Mouse (Mus musculus) liver, embryonic 11.5 days (tissue): Measurements from ENCODE around the gene Dcun1d3. TPM values are rescaled to one million over a fixed set of nuclear protein-coding genes. Genes with fewer than 3 reads are reported as not detected.

ENCODE experiments used
- ATAC-seq: fragments of 200-750 bp; cut with Nextera tagmentation; replicated peaks from 2 replicates; pipeline ENCODE4 v1.8.0; 2017; ENCODE audit warnings: moderate number of reproducible peaks, mild to moderate bottlenecking, moderate TSS enrichment, moderate library complexity; ENCODE audit not compliant: low FRiP score
- DNase-seq: peaks from one replicate; pipeline ENCODE4 v3.0.0-alpha.2; 2017; ENCODE audit warnings: low spot score
- H3K27ac ChIP-seq: fragments of 300-500 bp; sonication (generic); 2 replicates; pipeline ENCODE4 v1.5.1; 2014; ENCODE audit warnings: mild to moderate bottlenecking, low read depth, low read length, control low read depth
- H3K27me3 ChIP-seq: fragments of 300-500 bp; sonication (generic); replicated peaks from 2 replicates; pipeline ENCODE4 v1.6.1; 2014; ENCODE audit warnings: low read length, mixed read lengths; ENCODE audit not compliant: control insufficient read depth, insufficient read depth
- H3K36me3 ChIP-seq: fragments of 300-500 bp; sonication (generic); 2 replicates; pipeline ENCODE4 v1.6.1; 2014; ENCODE audit warnings: mild to moderate bottlenecking, low read length, moderate library complexity, mixed read lengths; ENCODE audit not compliant: control insufficient read depth, insufficient read depth
- H3K4me1 ChIP-seq: fragments of 300-500 bp; sonication (generic); replicated peaks from 2 replicates; pipeline ENCODE4 v1.6.1; 2014; ENCODE audit warnings: low read length, mixed read lengths; ENCODE audit not compliant: control insufficient read depth, insufficient read depth
- H3K4me2 ChIP-seq: fragments of 300-500 bp; sonication (generic); 2 replicates; pipeline ENCODE4 v1.6.1; 2014; ENCODE audit warnings: mild to moderate bottlenecking, control low read depth, moderate library complexity
- H3K4me3 ChIP-seq: fragments of 300-500 bp; sonication (generic); 2 replicates; pipeline ENCODE4 v1.5.1; 2014; ENCODE audit warnings: low read depth, low read length, control low read depth
- H3K9ac ChIP-seq: fragments of 300-500 bp; sonication (generic); 2 replicates; pipeline ENCODE4 v1.6.1; 2014; ENCODE audit warnings: low read depth, low read length, control low read depth
- H3K9me3 ChIP-seq: fragments of 300-500 bp; sonication (generic); 2 replicates; pipeline ENCODE4 v1.6.1; 2016; ENCODE audit warnings: low read length, inconsistent platforms, mixed read lengths; ENCODE audit not compliant: control insufficient read depth
- WGBS: fragments of 180-500 bp; shearing (Covaris S2); extraction: QIAGEN DNeasy Blood & Tissue Kit; methylation state at CpG from one replicate; pipeline ENCODE4 v1.1.7; 2014; 5-methylcytosine and 5-hydroxymethylcytosine counted together
- polyA plus RNA-seq: library from polyadenylated mRNA; unstranded; fragments of >200 nt; fragmentation: Nextera tagmentation; extraction: Ambion mirVana; gene quantifications from 2 replicates; pipeline ENCODE4 v1.2.1, GENCODE M21; 2014

Dcun1d3 gene
- polyA plus RNA-seq, 1 experiment from 2014 or later: 3.4 TPM

DNA sequence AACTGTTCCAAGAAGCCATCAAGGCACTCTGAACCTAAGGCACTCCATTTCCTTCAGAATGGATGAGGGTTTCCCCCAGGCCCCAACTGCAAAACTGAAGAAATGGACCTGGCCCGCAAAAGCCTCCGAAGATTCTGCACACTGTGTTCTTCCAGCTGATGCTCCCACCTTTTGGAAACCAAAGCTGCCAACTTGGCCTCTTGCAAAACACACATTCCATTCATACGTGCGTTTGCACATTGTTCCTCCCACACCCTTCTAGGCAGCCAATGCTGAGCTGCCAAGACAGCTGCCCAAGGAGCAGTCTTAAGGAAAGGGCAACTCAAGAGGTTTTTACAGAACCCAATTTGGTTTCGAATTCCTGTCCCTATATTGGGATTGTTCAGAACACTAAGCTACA is 45.4 kb downstream of the Dcun1d3 start:
- H3K9ac ChIP-seq: no peak overlapping the region
- no peaks in the 10 kb centered on the region for H3K9me3 ChIP-seq
- no peak for ATAC-seq
- peaks cover 3% of the 10 kb centered on the region; the same call in 1 of the 2 replicates for H3K36me3 ChIP-seq
- H3K27me3 ChIP-seq: no peaks in the 10 kb centered on the region
- WGBS: 87% methylated on average over 5 of the region's 5 CpGs
- no peak overlapping the region for H3K4me2 ChIP-seq
- no peak overlapping the region for H3K27ac ChIP-seq
- no peak overlapping the region for H3K4me3 ChIP-seq
- DNase-seq: no peak
- no peaks in the 10 kb centered on the region for H3K4me1 ChIP-seq

DNA sequence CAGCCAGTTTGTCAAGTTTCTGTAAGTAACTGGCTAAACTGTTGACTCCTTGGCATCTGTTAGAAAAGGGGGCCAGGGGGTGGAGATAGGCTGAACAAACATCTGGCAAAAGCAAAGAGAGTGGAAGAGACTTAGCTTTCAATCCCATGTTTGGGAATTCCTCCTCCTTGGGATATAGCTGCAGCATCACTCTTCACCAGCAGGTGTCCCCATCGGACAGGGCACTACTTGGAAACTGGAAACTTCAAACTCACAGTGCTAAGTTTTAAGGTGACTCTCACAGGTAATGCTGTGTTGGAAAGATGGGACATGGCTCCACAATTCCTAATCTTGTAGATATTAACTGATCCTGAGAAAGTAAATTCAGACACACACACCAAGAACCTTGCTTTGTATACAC is 47.0 kb downstream of the Dcun1d3 start:
- Histone ChIP-seq H3K9ac (no peak overlapping the region), H3K4me1 (no peaks in the 10 kb centered on the region), H3K4me2 (no peak overlapping the region), H3K27me3 (no peaks in the 10 kb centered on the region), H3K9me3 (no peaks in the 10 kb centered on the region), H3K27ac (no peak overlapping the region), H3K4me3 (no peak overlapping the region), H3K36me3 (peaks cover 3% of the 10 kb centered on the region; the same call in 1 of the 2 replicates)
- ATAC-seq: no peak
- DNase-seq: no peak
- 10% methylated on average over 1 of the region's 1 CpGs for WGBS

DNA sequence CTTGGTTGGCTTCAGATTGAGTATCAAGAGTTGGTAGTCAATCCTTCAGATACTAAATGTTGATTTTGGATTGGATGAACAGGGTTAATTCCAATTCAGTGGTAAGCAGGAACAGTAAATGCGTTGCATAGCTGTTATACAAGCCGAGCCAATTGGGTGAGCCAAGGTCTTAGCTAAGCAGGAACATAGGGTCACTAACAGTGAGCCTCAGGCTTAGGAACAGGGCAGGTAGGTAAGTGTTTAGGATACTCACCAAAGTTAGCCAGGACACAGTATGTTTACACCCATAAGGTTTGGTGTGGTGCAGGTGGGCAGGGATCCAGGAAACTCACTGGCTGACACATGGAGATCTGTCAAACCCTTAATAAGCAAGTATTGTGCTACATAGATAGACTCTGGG is 48.7 kb downstream of the Dcun1d3 start:
- Histone ChIP-seq H3K27me3 (no peaks in the 10 kb centered on the region), H3K9ac (no peak overlapping the region), H3K27ac (no peak overlapping the region), H3K4me3 (no peak overlapping the region), H3K9me3 (no peaks in the 10 kb centered on the region), H3K4me1 (no peaks in the 10 kb centered on the region), H3K4me2 (no peak overlapping the region), H3K36me3 (peaks cover 3% of the 10 kb centered on the region; the same call in 1 of the 2 replicates)
- ATAC-seq (no peak), DNase-seq (no peak)
- 91% methylated on average over 2 of the region's 2 CpGs for WGBS

DNA sequence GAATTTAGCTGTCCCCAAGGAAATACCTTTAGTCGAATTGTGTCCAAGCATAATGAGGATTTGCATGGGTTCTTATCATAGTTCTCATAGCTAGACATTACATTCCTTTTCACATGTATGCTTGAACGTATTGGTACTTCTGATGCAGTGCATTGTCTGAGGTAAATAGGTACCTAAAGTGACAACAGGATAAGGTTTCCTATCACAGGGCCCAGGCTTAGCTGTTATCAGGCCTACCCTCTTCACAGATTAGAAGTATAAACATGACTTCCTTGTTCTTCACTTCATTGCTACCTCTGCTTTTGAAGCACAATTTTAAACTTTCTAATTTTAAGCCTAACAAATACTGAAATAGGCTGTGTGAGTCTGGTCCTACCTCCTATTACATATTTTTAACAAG is 50.6 kb downstream of the Dcun1d3 start:
- H3K4me1 ChIP-seq: no peaks in the 10 kb centered on the region
- peaks cover 3% of the 10 kb centered on the region; the same call in 1 of the 2 replicates for H3K36me3 ChIP-seq
- H3K4me2 ChIP-seq: no peak overlapping the region
- 61% methylated on average over 2 of the region's 2 CpGs for WGBS
- no peaks in the 10 kb centered on the region for H3K9me3 ChIP-seq
- no peaks in the 10 kb centered on the region for H3K27me3 ChIP-seq
- no peak overlapping the region for H3K4me3 ChIP-seq
- no peak overlapping the region for H3K9ac ChIP-seq
- DNase-seq (no peak), ATAC-seq (peak; percentile 54; the same call in 1 of the 2 replicates)
- H3K27ac ChIP-seq: no peak overlapping the region

DNA sequence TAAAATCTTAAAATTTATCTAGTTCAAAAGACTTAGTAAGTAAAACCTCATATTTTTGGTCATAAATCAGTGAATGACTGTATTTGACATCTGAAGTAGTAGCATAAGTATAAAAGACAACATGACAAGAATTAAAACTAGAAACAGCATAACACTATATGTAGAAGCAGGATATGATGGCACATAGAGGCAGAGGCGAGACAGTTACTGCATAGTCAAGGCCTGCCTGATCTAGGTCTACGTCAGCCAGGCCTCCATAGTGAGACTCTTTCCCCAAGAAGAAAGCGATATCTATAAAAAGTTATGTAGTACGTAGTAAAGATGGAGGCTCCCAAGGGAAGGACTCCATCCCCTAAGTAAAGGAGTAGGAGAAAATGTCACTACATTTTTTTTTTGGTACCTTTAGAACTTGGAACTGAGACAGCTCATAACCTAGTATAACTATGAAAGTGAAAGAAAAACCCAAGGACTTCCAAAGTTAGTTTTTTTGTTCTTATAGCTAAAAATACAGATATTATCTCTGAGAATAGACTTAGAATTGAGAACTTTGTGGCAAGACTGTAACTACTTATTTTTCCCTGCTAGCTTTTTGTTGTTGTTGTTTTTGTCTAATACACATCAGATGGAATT is 54.2 kb downstream of the Dcun1d3 start:
- H3K27me3 ChIP-seq: no peaks in the 10 kb centered on the region
- H3K4me2 ChIP-seq: no peak overlapping the region
- no peak overlapping the region for H3K4me3 ChIP-seq
- no peaks in the 10 kb centered on the region for H3K4me1 ChIP-seq
- no peak overlapping the region for H3K9ac ChIP-seq
- DNase-seq: no peak
- H3K27ac ChIP-seq: no peak overlapping the region
- no peaks in the 10 kb centered on the region for H3K9me3 ChIP-seq
- 90% methylated on average over 4 of the region's 4 CpGs for WGBS
- H3K36me3 ChIP-seq: peaks cover 3% of the 10 kb centered on the region; the same call in 1 of the 2 replicates
- no peak for ATAC-seq

DNA sequence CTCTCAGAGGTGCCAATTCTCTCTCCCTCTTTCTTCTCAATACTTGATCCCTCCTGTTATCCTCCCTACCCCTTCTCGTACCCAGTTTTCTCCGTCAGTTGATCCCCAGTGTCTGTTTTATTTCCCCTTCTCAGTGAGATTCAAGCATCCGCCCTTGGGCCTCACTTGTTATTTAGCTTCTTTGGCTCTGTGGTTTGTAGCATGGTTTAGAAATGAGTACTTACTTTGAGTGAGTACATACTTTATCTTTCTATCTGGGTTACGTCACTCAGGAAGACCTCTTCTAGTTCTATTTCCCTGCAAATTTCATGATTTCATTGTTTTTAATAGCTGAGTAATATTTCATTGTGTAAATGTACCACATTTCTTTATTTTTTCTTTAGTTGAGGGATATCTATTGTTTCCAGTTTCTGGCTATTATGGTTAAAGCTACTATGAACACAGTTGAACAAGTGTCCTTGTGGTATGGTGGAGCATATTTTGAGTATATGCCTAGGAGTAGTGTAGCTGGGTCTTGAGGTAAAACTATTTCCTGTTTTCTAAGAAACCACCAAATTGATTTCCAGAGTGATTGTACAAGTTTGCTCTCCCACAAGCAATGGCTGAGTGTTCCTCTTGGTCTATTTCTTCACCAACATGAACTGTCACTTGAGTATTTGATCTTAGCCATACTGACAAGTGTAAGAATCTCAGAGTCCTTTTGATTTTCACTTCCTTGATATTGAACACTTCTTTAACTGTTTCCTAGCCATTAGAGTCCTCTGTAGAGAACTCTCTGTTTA is 59.9 kb downstream of the Dcun1d3 start:
- Histone ChIP-seq H3K4me1 (no peaks in the 10 kb centered on the region), H3K9ac (no peak overlapping the region), H3K27ac (no peak overlapping the region), H3K4me2 (no peak overlapping the region), H3K9me3 (no peaks in the 10 kb centered on the region), H3K27me3 (no peaks in the 10 kb centered on the region), H3K4me3 (no peak overlapping the region), H3K36me3 (no peaks in the 10 kb centered on the region)
- WGBS: 78% methylated on average over 4 of the region's 4 CpGs
- no peak for DNase-seq
- no peak for ATAC-seq

DNA sequence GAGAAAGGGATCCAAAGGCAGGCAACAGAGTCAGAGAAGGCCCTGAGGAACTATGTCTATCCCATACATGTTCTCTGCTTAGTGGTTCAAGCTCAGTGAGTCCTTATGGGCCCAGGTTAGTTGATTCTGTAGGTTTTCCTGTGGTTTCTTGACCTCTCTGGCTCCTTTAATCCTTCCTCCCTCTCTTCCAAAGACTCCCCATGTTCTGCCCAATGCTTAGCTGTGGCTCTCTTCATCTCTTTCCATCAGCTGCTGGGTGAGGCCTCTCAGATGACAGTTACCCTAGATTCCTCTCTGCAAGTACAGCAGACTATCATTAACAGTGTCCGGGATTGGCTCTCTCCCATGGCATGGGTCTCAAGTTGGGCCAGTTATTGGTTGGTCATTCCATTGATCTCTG is 60.7 kb downstream of the Dcun1d3 start:
- DNase-seq (no peak), ATAC-seq (no peak)
- Histone ChIP-seq H3K4me3 (no peak overlapping the region), H3K9ac (no peak overlapping the region), H3K27me3 (no peaks in the 10 kb centered on the region), H3K27ac (no peak overlapping the region), H3K4me1 (no peaks in the 10 kb centered on the region), H3K9me3 (no peaks in the 10 kb centered on the region), H3K4me2 (no peak overlapping the region), H3K36me3 (no peaks in the 10 kb centered on the region)
- whole genome bisulfite sequencing: 97% methylated on average over 1 of the region's 1 CpGs

DNA sequence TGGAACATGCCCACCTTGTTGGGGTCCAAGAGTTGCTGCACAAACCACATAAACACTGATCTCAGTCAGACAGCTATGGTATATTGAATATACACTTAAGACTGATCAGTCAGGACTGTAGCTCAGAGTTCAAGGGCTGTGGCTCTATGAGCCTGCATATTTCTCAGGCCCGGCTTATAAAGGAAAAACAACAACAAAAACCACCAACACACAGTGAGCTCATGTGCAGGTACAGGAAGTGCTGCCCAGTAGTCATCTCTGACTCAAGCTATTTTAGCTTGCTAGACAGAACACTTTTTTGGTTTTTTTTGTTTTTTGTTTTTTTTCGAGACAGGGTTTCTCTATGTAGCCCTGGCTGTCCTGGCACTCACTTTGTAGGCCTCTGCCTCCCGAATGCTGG is 87.4 kb downstream of the Dcun1d3 start:
- Histone ChIP-seq H3K4me3 (no peak overlapping the region), H3K36me3 (peaks cover 5% of the 10 kb centered on the region; the same call in 1 of the 2 replicates), H3K4me1 (no peaks in the 10 kb centered on the region), H3K9ac (no peak overlapping the region), H3K9me3 (no peaks in the 10 kb centered on the region), H3K27me3 (no peaks in the 10 kb centered on the region), H3K27ac (no peak overlapping the region), H3K4me2 (no peak overlapping the region)
- ATAC-seq: no peak
- no peak for DNase-seq
- WGBS: 87% methylated on average over 3 of the region's 3 CpGs

DNA sequence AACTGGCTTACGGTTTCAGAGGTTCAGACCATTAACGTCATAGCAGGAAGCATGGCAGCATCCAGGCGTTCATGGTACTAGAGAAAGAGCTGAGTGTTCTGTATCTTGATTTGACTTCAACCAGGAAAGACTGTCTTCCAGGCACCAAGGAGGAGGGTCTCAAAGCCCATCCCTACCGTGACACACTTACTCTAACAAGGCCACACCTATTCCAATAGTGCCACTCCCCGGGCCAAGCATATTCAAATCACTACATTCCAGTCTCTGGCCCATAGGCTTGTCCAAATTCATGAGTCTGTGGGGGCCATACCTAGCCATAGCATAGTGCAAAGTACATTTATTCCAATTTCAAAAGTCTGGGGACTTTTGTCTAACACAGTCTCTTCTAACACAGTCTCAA is 88.7 kb downstream of the Dcun1d3 start:
- H3K9me3 ChIP-seq: no peaks in the 10 kb centered on the region
- no peak overlapping the region for H3K4me2 ChIP-seq
- H3K27ac ChIP-seq: no peak overlapping the region
- no peak overlapping the region for H3K9ac ChIP-seq
- WGBS: 96% methylated on average over 5 of the region's 5 CpGs
- DNase-seq (no peak), ATAC-seq (no peak)
- H3K4me1 ChIP-seq: no peaks in the 10 kb centered on the region
- H3K27me3 ChIP-seq: no peaks in the 10 kb centered on the region
- peaks cover 5% of the 10 kb centered on the region; the same call in 1 of the 2 replicates for H3K36me3 ChIP-seq
- H3K4me3 ChIP-seq: no peak overlapping the region
